Comparison of ENCODE assay signal across 7 mouse cellular contexts in genomic region chr13:21501182-21501581, GRCm38 (mm10). TPM values are rescaled to one million over a fixed set of nuclear protein-coding genes. Genes with fewer than 3 reads are reported as not detected.
DNase-seq lines count a peak whose midpoint lies in the region; ATAC-seq and TF ChIP-seq lines count a peak whose summit lies in the region.
"Not testable (repeated sequence)": the region's sequence is repeated elsewhere in the genome, so short reads cannot be mapped to it uniquely, and the experiment has no call there.

Gene Gm11273, minus strand, starts transcription at chr13:21501418.

- not testable (repeated sequence) for H3K79me2 ChIP-seq in liver, adult 2 months (ENCODE audit: control insufficient read depth, insufficient read depth, low read length)

- H3K4me1 ChIP-seq in heart, embryonic 16.5 days (ENCODE audit: control insufficient read depth, insufficient read depth, low read length); intestine, embryonic 16.5 days (ENCODE audit: control insufficient read depth, insufficient read depth, low read length); liver, adult 2 months (ENCODE audit: control insufficient read depth, insufficient read depth, low read length): not testable (repeated sequence)

- H3K27ac ChIP-seq in heart, embryonic 16.5 days (ENCODE audit: low read length); intestine, embryonic 16.5 days (ENCODE audit: low read length); liver, adult 2 months (replicated peaks; ENCODE audit: insufficient read depth, low read depth, low read length): not testable (repeated sequence)

- not testable (repeated sequence) for DNase-seq in adrenal gland, postnatal 10 days; gastrocnemius, postnatal 4 days (ENCODE audit: low spot score in 2 of 2); layer of hippocampus, postnatal 25 days (ENCODE audit: extremely low spot score in 1 of 2, low spot score in 1 of 2); liver, adult 2 months (ENCODE audit: extremely low read depth, low read depth, low spot score)

- H3K36me3 ChIP-seq in heart, embryonic 16.5 days (ENCODE audit: control insufficient read depth, insufficient read depth); intestine, embryonic 16.5 days (ENCODE audit: control insufficient read depth, insufficient read depth, low read length); liver, adult 2 months (ENCODE audit: control insufficient read depth, insufficient read depth, low read length): not testable (repeated sequence)

- H3K4me3 ChIP-seq in heart, embryonic 16.5 days (ENCODE audit: low read length); intestine, embryonic 16.5 days (ENCODE audit: low read length); liver, adult 2 months (ENCODE audit: insufficient read depth, low read depth, low read length): not testable (repeated sequence)

- WGBS in heart, embryonic 16.5 days, result 86% methylated on average over 17 of the region's 17 CpGs
- 92% methylated on average over 17 of the region's 17 CpGs for WGBS in intestine, embryonic 16.5 days
- WGBS in liver, adult 2 months, result 95% methylated on average over 17 of the region's 17 CpGs

- not testable (repeated sequence) for TF ChIP-seq CTCF in liver, adult 2 months (IDR thresholded peaks at IDR 0.05; ENCODE audit: low read depth, low read length)

- not testable (repeated sequence) for H3K27me3 ChIP-seq in heart, embryonic 16.5 days (ENCODE audit: control insufficient read depth, insufficient read depth, low read length); intestine, embryonic 16.5 days (replicated peaks; ENCODE audit: control insufficient read depth, insufficient read depth, low read length); liver, adult 2 months (ENCODE audit: control insufficient read depth, insufficient read depth, low read length)

- not testable (repeated sequence) for H3K4me2 ChIP-seq in heart, embryonic 16.5 days (ENCODE audit: low read depth, low read length); intestine, embryonic 16.5 days (ENCODE audit: low read depth, low read length)

- H3K9me3 ChIP-seq in heart, embryonic 16.5 days (replicated peaks; ENCODE audit: control insufficient read depth, low read length); intestine, embryonic 16.5 days (ENCODE audit: control insufficient read depth, low read length): not testable (repeated sequence)

- TF ChIP-seq POLR2A in liver, adult 2 months (IDR thresholded peaks at IDR 0.05; ENCODE audit: extremely low read depth, insufficient read depth, low read length), result not testable (repeated sequence)

- H3K9ac ChIP-seq in heart, embryonic 16.5 days (ENCODE audit: low read length); intestine, embryonic 16.5 days (ENCODE audit: low read depth, low read length); liver, adult 2 months (ENCODE audit: low read depth, low read length): not testable (repeated sequence)

- ATAC-seq in erythroblast, adult 5-6 weeks (replicated peaks; ENCODE audit: low FRiP score, poor library complexity, severe bottlenecking), result peak; percentile 73
- ATAC-seq in heart, embryonic 16.5 days (replicated peaks; ENCODE audit: extremely low read depth, insufficient read depth, low FRiP score); intestine, embryonic 16.5 days: not testable (repeated sequence)

RNA-seq across cellular contexts. Expression of gene Gm11273, which starts in this region (rescaled TPM):
- total RNA-seq in adrenal gland, postnatal 10 days (2021), result 100 to 1,000 TPM; 180 to 200 TPM
- 12.1 TPM in 1 of 2 replicates, not detected in the other for total RNA-seq in erythroblast, adult 5-6 weeks (2015; ENCODE audit: low replicate concordance)
- total RNA-seq in erythroblast, adult 5-6 weeks (2017; ENCODE audit: low replicate concordance), result 1.3 TPM in 1 of 2 replicates, not detected in the other
- 10 to 100 TPM; 76.0 to 91.1 TPM for total RNA-seq in gastrocnemius, postnatal 4 days (2021)
- polyA plus RNA-seq in heart, embryonic 16.5 days (2015; fragmentation: Nextera tagmentation; extraction: Ambion mirVana), result 20.3 and 62.4 TPM in 2 replicates
- polyA plus RNA-seq in intestine, embryonic 16.5 days (2015; fragmentation: Nextera tagmentation; extraction: Ambion mirVana), result 10.9 and 12.1 TPM in 2 replicates
- total RNA-seq in layer of hippocampus, postnatal 25 days (2021), result 10 to 100 TPM; 68.8 to 76.1 TPM
- total RNA-seq in liver, adult 2 months (2014; rRNA removed), result 20.5 and 23.4 TPM in 2 replicates
- polyA plus RNA-seq in liver, adult 2 months (2012; rRNA removed), result 26.0 and 26.2 TPM in 2 replicates
